Mouse (Mus musculus) ES-E14 (cell line): ENCODE measurements around the gene Wrnip1.

Experiments
- CHD2 ChIP-seq: IDR thresholded peaks from 2 replicates; pipeline ENCODE4 v1.6.1; 2014; ENCODE audit warnings: mild to moderate bottlenecking, low read depth, low read length, inconsistent platforms
- ZC3H11A ChIP-seq: IDR thresholded peaks from 2 replicates; pipeline ENCODE4 v1.6.1; 2012; ENCODE audit warnings: low read depth, mild to moderate bottlenecking, inconsistent platforms, low read length, borderline replicate concordance

- no peak for TF ChIP-seq ZC3H11A
- no peak for TF ChIP-seq CHD2
Measured at GRCm38 (mm10) chr13:32794619-32795018, 7.2 kb upstream of the Wrnip1 start.
